ENCODE assay signal across 8 mouse cellular contexts in the genomic region with DNA sequence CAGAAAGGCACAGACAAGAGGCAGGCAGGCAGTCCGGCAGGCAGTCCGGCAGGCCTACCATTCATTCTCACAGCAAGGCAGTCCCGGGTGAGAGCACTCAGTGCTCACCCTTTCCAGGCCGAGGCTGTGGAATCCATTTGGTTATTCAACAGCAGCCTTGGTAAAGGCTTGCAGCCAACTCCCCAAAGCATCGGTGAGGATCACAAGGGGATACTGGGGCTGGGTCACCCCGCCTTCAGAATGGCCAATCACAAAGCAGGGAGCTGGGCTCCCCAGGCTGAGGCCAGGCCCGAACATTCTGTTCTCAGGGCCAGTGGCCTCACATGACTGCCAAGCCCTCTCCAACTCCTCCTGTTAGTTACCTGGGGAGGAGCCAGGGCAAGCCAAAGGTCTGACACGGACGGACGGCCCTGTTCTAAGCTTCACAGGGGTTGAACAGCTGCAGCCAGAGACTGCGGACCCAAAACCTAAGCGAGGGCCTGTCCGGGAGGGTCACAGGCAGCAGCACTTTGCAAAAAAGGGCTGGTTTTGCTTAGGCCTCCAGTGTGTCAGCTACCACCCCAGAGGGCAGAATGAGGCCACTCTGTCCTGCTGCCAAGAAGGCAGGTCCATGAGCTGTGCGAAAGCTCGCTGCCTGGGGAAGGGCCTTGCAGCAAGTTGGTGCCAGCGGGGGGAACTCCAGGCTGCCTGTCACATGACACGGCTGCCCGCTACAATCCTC. TPM values are rescaled to one million over a fixed set of nuclear protein-coding genes. Genes with fewer than 3 reads are reported as not detected.
DNase-seq lines count a peak whose midpoint lies in the region; TF ChIP-seq lines count a peak whose summit lies in the region.
"Had no signal": no experiment of that assay in that cellular context is flagged by ENCODE, and none has a peak within 500 bp of the region (broad histone marks: within the 10 kb centered on the region; RNA-seq: fewer than 3 reads in every experiment).

No protein-coding gene starts in this region.

- TF ChIP-seq POLR2A in small intestine, adult 2 months (IDR thresholded peaks at IDR 0.05; ENCODE audit: low read depth, low read length), result peak; percentile 47

- H3K27ac ChIP-seq in small intestine, adult 2 months (ENCODE audit: insufficient read depth, low read depth, low read length), result peak overlapping the region; percentile 97
- H3K27ac ChIP-seq: midbrain, embryonic 12.5 days had no signal

- peaks cover 3% of the 10 kb centered on the region; the same call in 1 of the 2 replicates for H3K36me3 ChIP-seq in small intestine, adult 2 months (ENCODE audit: control insufficient read depth, insufficient read depth, low read length)
- H3K36me3 ChIP-seq: midbrain, embryonic 12.5 days had no signal

- H3K4me1 ChIP-seq in small intestine, adult 2 months (ENCODE audit: control insufficient read depth, insufficient read depth, insufficient read length, low read length), result peaks cover 45% of the 10 kb centered on the region

- H3K4me3 ChIP-seq in small intestine, adult 2 months (ENCODE audit: low read depth, low read length), result peak overlapping the region; percentile 4; the same call in 1 of the 2 replicates
- H3K4me3 ChIP-seq: midbrain, embryonic 12.5 days had no signal

- TF ChIP-seq CTCF in small intestine, adult 2 months (IDR thresholded peaks at IDR 0.05; ENCODE audit: extremely low read depth, insufficient read length, insufficient replicate concordance, low read depth, low read length), result no peak

- WGBS in small intestine, adult 2 months, result 46% methylated on average over 18 of the region's 18 CpGs

- intact Hi-C loops in heart, postnatal 14 days (cut with DNase I), result no loop called here

- peak; percentile 42 for DNase-seq in urinary bladder, postnatal 14 days (ENCODE audit: low spot score)
- no peak for DNase-seq in urinary bladder, postnatal 10 days (ENCODE audit: low spot score)
- DNase-seq in cerebellum, postnatal 10 days, result peak; percentile 65 to 76
- peak; percentile 71 to 72 for DNase-seq in heart, postnatal 14 days
- peak; percentile 50 to 60 for DNase-seq in layer of hippocampus, postnatal 10 days (ENCODE audit: low spot score in 2 of 2)
- DNase-seq in spleen, postnatal 10 days (ENCODE audit: low spot score in 2 of 2), result no peak

- no peaks in the 10 kb centered on the region for H3K27me3 ChIP-seq in small intestine, adult 2 months (ENCODE audit: control insufficient read depth, insufficient read depth, low read length)

RNA-seq across cellular contexts. Expression of gene Prodh, which starts 6.6 kb away (rescaled TPM):
- total RNA-seq in heart, postnatal 14 days (2021), result 10 to 100 TPM; 24.1 to 32.4 TPM
- 10 to 100 TPM; 15.8 to 17.3 TPM for total RNA-seq in layer of hippocampus, postnatal 10 days (2021)
- polyA plus RNA-seq in small intestine, adult 2 months (2012; rRNA removed), result 26.1 and 89.7 TPM in 2 replicates

RNA-seq across cellular contexts. Expression of gene Dgcr6, which starts 30.7 kb away (rescaled TPM):
- total RNA-seq in heart, postnatal 14 days (2021), result 10 to 100 TPM; 46.4 to 48.0 TPM
- total RNA-seq in layer of hippocampus, postnatal 10 days (2021), result 100 to 1,000 TPM in 1 of 2 experiments, 10 to 100 TPM in 1; 87.0 to 112 TPM
- polyA plus RNA-seq in small intestine, adult 2 months (2012; rRNA removed), result 50.0 and 147 TPM in 2 replicates

RNA-seq across cellular contexts. Expression of gene Rtn4r, which starts 44.1 kb away (rescaled TPM):
- total RNA-seq in heart, postnatal 14 days (2021), result 10 to 100 TPM; 17.4 to 19.9 TPM
- 10 to 100 TPM; 76.3 to 78.0 TPM for total RNA-seq in layer of hippocampus, postnatal 10 days (2021)
- 8.4 and 21.9 TPM in 2 replicates for polyA plus RNA-seq in small intestine, adult 2 months (2012; rRNA removed)

Comparison
In these comparisons a context has a peak if more than half of its experiments do, and no peak if none do; other contexts are left out.
1. DNase-seq: peak in urinary bladder, postnatal 14 days (single experiment), cerebellum, postnatal 10 days (2 of 2), heart, postnatal 14 days (2 of 2) and layer of hippocampus, postnatal 10 days (2 of 2); none in urinary bladder, postnatal 10 days (single experiment) and spleen, postnatal 10 days (0 of 2).